In the genomic region with DNA sequence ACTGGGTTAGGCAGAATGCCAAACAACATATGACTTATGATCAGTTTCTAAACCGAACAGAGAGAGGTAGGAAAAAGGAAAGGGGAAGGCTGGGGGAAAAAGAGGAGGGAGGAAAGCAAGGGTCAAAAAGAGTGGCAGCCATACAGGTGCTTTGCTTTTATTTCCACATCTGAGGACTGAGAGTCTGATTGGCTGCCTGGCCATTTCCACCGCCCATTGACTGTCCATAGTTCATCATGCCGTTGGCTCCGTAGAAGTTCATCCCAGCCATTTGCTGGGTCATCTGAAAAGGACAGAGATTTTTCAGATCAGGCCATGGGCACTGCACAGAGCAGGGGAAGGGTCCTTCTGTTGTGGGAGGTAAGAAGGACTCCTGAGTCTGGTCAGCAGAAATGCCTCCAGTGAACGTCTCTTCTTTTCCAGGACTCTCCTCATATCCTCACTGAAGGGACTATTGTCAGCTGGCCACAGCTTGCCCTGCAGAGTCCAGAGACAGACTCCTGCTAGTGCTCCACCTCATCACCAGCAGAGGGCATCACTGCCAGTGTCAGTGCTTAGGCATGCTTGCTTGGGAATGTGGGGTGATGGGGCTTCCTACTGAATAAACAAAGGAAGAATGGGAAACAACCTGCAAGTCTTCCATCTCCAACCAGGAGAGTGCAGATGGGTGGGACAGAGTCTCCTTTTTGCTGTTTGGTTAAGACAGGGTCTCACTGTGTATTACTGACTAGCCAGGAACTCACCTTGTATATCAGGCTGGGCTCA, we compare ENCODE assay signal across 9 mouse cellular contexts. TPM values are rescaled to one million over a fixed set of nuclear protein-coding genes. Genes with fewer than 3 reads are reported as not detected.
DNase-seq lines count a peak whose midpoint lies in the region; ATAC-seq and TF ChIP-seq lines count a peak whose summit lies in the region.
"Had no signal": no experiment of that assay in that cellular context is flagged by ENCODE, and none has a peak within 500 bp of the region (broad histone marks: within the 10 kb centered on the region; RNA-seq: fewer than 3 reads in every experiment).

No protein-coding gene starts in this region.

- intact Hi-C loops in left cerebral cortex, adult 2 months (cut with DNase I) = no loop called here

- H3K4me3 ChIP-seq in left cerebral cortex, adult 2 months = no peak overlapping the region
- H3K4me3 ChIP-seq: limb, embryonic 13.5 days had no signal

- ATAC-seq in CD4-positive, CD25-positive, alpha-beta regulatory T cell, adult 4 months = no peak

- peak; percentile 49 for DNase-seq in CD4-positive, CD25-positive, alpha-beta regulatory T cell, adult 2 months (ENCODE audit: low read depth, low spot score)
- peak; percentile 38 to 40 for DNase-seq in left cerebral cortex, adult 2 months (ENCODE audit: extremely low spot score in 1 of 2, low spot score in 2 of 2)
- DNase-seq in left cerebral cortex, adult 8-10 months (ENCODE audit: low spot score in 2 of 2) = no peak
- DNase-seq in cerebellum, adult 8-10 months = peak; percentile 29
- DNase-seq in induced T-regulatory cell, adult 2 months (ENCODE audit: low read depth) = peak; percentile 45
- peak; percentile 57 for DNase-seq in lung, postnatal 10 days
- peak; percentile 59 for DNase-seq in testis, postnatal 10 days (ENCODE audit: low spot score)

- no peak overlapping the region for H3K27ac ChIP-seq in left cerebral cortex, adult 2 months
- H3K27ac ChIP-seq: limb, embryonic 13.5 days had no signal

- TF ChIP-seq CTCF in left cerebral cortex, adult 2 months (IDR thresholded peaks at IDR 0.05) = peak; percentile 71

RNA-seq across cellular contexts. Expression of gene Zfp69, which starts 18.1 kb away (rescaled TPM):
- polyA plus RNA-seq in CD4-positive, CD25-positive, alpha-beta regulatory T cell, adult 4 months (2017; shearing (Covaris generic)) = 1 to 10 TPM; 1.1 to 1.2 TPM
- 1 to 10 TPM; 2.1 to 3.2 TPM for total RNA-seq in left cerebral cortex, adult 2 months (2021)
- 1 to 10 TPM; 1.5 to 3.0 (median 1.8) TPM for total RNA-seq in left cerebral cortex, adult 8-10 months (2022)

RNA-seq across cellular contexts. Expression of gene Exo5, which starts 44.7 kb away (rescaled TPM):
- 10 to 100 TPM; 32.5 to 33.4 TPM for polyA plus RNA-seq in CD4-positive, CD25-positive, alpha-beta regulatory T cell, adult 4 months (2017; shearing (Covaris generic))
- total RNA-seq in left cerebral cortex, adult 2 months (2021) = 10 to 100 TPM; 11.5 to 14.7 TPM
- total RNA-seq in left cerebral cortex, adult 8-10 months (2022) = 10 to 100 TPM; 13.9 to 16.5 (median 14.9) TPM

RNA-seq across cellular contexts. Expression of gene Smap2, which starts 47.5 kb away (rescaled TPM):
- 10 to 100 TPM; 34.0 to 37.4 TPM for polyA plus RNA-seq in CD4-positive, CD25-positive, alpha-beta regulatory T cell, adult 4 months (2017; shearing (Covaris generic))
- 100 to 1,000 TPM; 186 to 201 TPM for total RNA-seq in left cerebral cortex, adult 2 months (2021)
- total RNA-seq in left cerebral cortex, adult 8-10 months (2022) = 100 to 1,000 TPM; 179 to 188 (median 183) TPM

Comparison
In these comparisons a context has a peak if more than half of its experiments do, and no peak if none do; other contexts are left out.
1. DNase-seq: peak in CD4-positive, CD25-positive, alpha-beta regulatory T cell, adult 2 months (single experiment), left cerebral cortex, adult 2 months (2 of 2), cerebellum, adult 8-10 months (single experiment), induced T-regulatory cell, adult 2 months (single experiment), lung, postnatal 10 days (single experiment) and testis, postnatal 10 days (single experiment); none in left cerebral cortex, adult 8-10 months (0 of 2).